Mouse (Mus musculus) midbrain, embryonic 13.5 days (tissue): Measurements from ENCODE around the gene Cacng5. TPM values are rescaled to one million over a fixed set of nuclear protein-coding genes. Genes with fewer than 3 reads are reported as not detected.

ENCODE experiments used
- ATAC-seq: fragments of 200-750 bp; cut with Nextera tagmentation; 2 replicates; pipeline ENCODE4 v1.8.0; 2017; ENCODE audit warnings: mild to moderate bottlenecking, moderate TSS enrichment, moderate library complexity
- H3K27ac ChIP-seq: fragments of 300-500 bp; sonication (generic); 2 replicates; pipeline ENCODE4 v1.5.1; 2015; ENCODE audit warnings: inconsistent platforms, mild to moderate bottlenecking, moderate library complexity
- H3K27me3 ChIP-seq: fragments of 300-500 bp; sonication (generic); 2 replicates; pipeline ENCODE4 v1.6.1; 2015; ENCODE audit warnings: mild to moderate bottlenecking, inconsistent platforms
- H3K36me3 ChIP-seq: fragments of 300-500 bp; sonication (generic); 2 replicates; pipeline ENCODE4 v1.6.1; 2015; ENCODE audit warnings: mild to moderate bottlenecking, inconsistent platforms
- H3K4me1 ChIP-seq: fragments of 300-500 bp; sonication (generic); replicated peaks from 2 replicates; pipeline ENCODE4 v1.6.1; 2015; ENCODE audit warnings: inconsistent platforms
- H3K4me2 ChIP-seq: fragments of 300-500 bp; sonication (generic); replicated peaks from 2 replicates; pipeline ENCODE4 v1.6.1; 2015; ENCODE audit warnings: moderate library complexity, mild to moderate bottlenecking, inconsistent platforms
- H3K4me3 ChIP-seq: fragments of 300-500 bp; sonication (generic); replicated peaks from 2 replicates; pipeline ENCODE4 v1.5.1; 2015; ENCODE audit warnings: mild to moderate bottlenecking, inconsistent platforms
- H3K9ac ChIP-seq: fragments of 300-500 bp; sonication (generic); replicated peaks from 2 replicates; pipeline ENCODE4 v1.6.1; 2015; ENCODE audit warnings: mild to moderate bottlenecking, inconsistent platforms
- H3K9me3 ChIP-seq: fragments of 300-500 bp; sonication (generic); 2 replicates; pipeline ENCODE4 v1.6.1; 2016; ENCODE audit warnings: mild to moderate bottlenecking, inconsistent platforms
- WGBS: fragments of 180-500 bp; shearing (Covaris S2); methylation state at CpG from one replicate; pipeline ENCODE4 v1.1.7; 2015; 5-methylcytosine and 5-hydroxymethylcytosine counted together
- polyA plus RNA-seq: library from polyadenylated mRNA; unstranded; fragments of >200 nt; fragmentation: Nextera tagmentation; extraction: Ambion mirVana; gene quantifications from 2 replicates; pipeline ENCODE4 v1.2.1, GENCODE M21; 2015

Cacng5 gene
- polyA plus RNA-seq, 1 experiment from 2014 or later = 4.1 TPM

DNA sequence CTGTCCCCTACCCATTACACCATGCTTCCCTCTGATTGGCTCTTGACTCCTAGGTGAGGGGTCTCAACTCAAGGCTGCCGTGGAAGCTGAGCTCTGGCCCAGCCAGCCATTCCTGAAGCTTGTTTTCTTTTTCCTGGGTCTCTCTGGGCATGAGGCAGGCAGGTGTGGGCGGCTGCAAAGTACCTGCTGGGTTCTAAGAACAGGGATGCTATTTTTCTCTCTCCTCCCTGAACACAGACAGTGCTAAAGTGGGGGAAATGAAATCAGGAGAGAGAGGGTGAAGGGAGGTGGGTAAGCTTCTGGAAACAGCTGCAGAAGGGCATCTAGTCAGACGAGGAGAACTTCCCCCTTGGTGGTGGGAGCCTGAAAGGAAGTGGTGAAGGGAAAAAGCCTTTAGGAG is 14.9 kb upstream of the Cacng5 start:
- no peak for ATAC-seq
- H3K9me3 ChIP-seq = no peaks in the 10 kb centered on the region
- WGBS = 64% methylated on average over 3 of the region's 3 CpGs

DNA sequence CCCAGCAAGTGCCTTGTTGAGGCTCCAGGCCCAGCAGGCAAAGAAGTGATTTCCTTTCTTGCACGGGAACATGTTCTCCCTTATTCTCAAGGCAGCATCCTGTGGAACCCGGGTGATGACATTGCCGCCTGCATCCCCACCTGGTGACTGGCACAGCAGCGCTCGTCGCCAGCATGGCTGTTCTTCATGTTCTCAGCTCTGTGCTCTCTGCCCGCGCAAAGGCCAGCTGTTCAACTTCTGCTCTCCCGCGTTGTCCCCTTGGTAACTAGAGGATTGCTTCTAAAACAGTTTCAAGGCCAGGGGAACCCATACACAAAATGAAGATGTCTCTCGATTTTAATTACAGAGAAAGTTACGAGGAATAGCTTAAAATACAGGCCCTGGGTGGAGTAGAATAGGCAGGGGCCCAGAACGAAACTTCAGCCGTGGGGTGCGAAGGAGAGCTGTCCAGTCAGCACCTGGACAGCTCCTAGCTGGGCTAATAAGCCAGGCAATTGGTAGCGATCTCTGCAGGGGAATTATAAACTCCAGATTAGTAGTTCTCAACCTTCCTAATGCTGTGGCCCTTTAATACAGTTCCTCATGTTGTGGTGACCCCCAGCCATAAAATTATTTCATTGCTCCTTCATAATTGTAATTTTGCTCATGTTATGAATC is 5.1 kb upstream of the Cacng5 start:
- H3K27ac ChIP-seq = no peak overlapping the region
- no peak overlapping the region for H3K4me2 ChIP-seq
- peaks cover 19% of the 10 kb centered on the region for H3K4me1 ChIP-seq
- H3K36me3 ChIP-seq = no peaks in the 10 kb centered on the region
- H3K27me3 ChIP-seq = peaks cover 19% of the 10 kb centered on the region
- no peak overlapping the region for H3K4me3 ChIP-seq
- H3K9me3 ChIP-seq = no peaks in the 10 kb centered on the region
- WGBS = 44% methylated on average over 16 of the region's 16 CpGs
- no peak overlapping the region for H3K9ac ChIP-seq
- no peak for ATAC-seq

More for the DNA sequence above, 14.9 kb upstream of the Cacng5 start:
- no peak overlapping the region for H3K4me3 ChIP-seq
- no peaks in the 10 kb centered on the region for H3K27me3 ChIP-seq
- no peak overlapping the region for H3K4me2 ChIP-seq
- no peak overlapping the region for H3K9ac ChIP-seq
- H3K27ac ChIP-seq = no peak overlapping the region
- no peaks in the 10 kb centered on the region; the same call in 1 of the 2 replicates for H3K4me1 ChIP-seq
- no peaks in the 10 kb centered on the region for H3K36me3 ChIP-seq

DNA sequence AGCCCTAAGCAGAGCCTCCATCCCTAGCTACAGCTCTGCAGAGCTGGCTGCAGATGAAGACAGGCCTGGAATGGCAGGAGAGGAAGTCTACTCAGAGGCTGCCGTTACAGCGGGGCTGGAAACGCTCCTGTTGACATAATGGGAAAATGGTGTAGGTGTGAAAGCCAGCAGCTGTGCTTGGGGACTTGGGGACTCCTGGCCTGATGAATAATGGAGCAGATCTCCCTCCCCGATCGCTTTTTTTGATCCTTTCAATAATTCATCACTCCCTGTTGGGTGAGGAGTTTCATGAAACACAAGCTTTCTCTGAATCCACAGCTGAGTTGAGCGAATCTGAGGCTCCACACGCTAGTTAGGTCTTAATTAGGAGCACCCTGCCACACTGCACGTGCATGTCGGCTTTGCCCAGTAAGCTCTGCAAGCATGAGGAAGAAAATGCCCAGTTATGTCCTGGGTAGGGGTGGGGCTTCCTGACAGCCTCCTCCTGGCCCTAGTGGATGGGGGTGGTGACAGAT is 2.9 kb upstream of the Cacng5 start:
- peak overlapping the region; percentile 24; the same call in 1 of the 2 replicates for H3K4me2 ChIP-seq
- no peak overlapping the region for H3K4me3 ChIP-seq
- H3K9ac ChIP-seq = 0 out of 2 replicates have a peak overlapping the region, but pooled peaks have one; percentile 16
- peak overlapping the region; percentile 74 for H3K27ac ChIP-seq
- 23% methylated on average over 9 of the region's 9 CpGs for WGBS
- H3K27me3 ChIP-seq = peaks cover 35% of the 10 kb centered on the region
- H3K9me3 ChIP-seq = no peaks in the 10 kb centered on the region
- ATAC-seq = peak; percentile 74
- peaks cover 28% of the 10 kb centered on the region for H3K4me1 ChIP-seq
- H3K36me3 ChIP-seq = no peaks in the 10 kb centered on the region

- H3K4me2 ChIP-seq = 0 out of 2 replicates have a peak overlapping the region, but pooled peaks have one; percentile 59
These were observed 1.5 kb downstream of the Cacng5 start for GRCm38 (mm10) chr11:107913317-107913716.

GRCm38 (mm10) chr11:107905364-107905763 is 9.5 kb downstream of the Cacng5 start:
- H3K9ac ChIP-seq = no peak overlapping the region
- no peaks in the 10 kb centered on the region for H3K27me3 ChIP-seq
- no peak overlapping the region for H3K4me3 ChIP-seq
- 0 out of 2 replicates have a peak, but pooled peaks have one; percentile 34 for ATAC-seq
- WGBS = 60% methylated on average over 9 of the region's 9 CpGs
- H3K4me2 ChIP-seq = no peak overlapping the region
- H3K4me1 ChIP-seq = peaks cover 14% of the 10 kb centered on the region
- no peaks in the 10 kb centered on the region for H3K9me3 ChIP-seq
- no peaks in the 10 kb centered on the region for H3K36me3 ChIP-seq
- H3K27ac ChIP-seq = peak overlapping the region; percentile 25; the same call in 1 of the 2 replicates

More at GRCm38 (mm10) chr11:107913317-107913716, 1.5 kb downstream of the Cacng5 start:
- Histone ChIP-seq H3K4me3 (no peak overlapping the region), H3K27ac (no peak overlapping the region), H3K27me3 (peaks cover 35% of the 10 kb centered on the region), H3K9me3 (no peaks in the 10 kb centered on the region), H3K4me1 (peaks cover 19% of the 10 kb centered on the region), H3K36me3 (no peaks in the 10 kb centered on the region), H3K9ac (no peak overlapping the region)
- no peak for ATAC-seq
- 51% methylated on average over 3 of the region's 3 CpGs for WGBS

DNA sequence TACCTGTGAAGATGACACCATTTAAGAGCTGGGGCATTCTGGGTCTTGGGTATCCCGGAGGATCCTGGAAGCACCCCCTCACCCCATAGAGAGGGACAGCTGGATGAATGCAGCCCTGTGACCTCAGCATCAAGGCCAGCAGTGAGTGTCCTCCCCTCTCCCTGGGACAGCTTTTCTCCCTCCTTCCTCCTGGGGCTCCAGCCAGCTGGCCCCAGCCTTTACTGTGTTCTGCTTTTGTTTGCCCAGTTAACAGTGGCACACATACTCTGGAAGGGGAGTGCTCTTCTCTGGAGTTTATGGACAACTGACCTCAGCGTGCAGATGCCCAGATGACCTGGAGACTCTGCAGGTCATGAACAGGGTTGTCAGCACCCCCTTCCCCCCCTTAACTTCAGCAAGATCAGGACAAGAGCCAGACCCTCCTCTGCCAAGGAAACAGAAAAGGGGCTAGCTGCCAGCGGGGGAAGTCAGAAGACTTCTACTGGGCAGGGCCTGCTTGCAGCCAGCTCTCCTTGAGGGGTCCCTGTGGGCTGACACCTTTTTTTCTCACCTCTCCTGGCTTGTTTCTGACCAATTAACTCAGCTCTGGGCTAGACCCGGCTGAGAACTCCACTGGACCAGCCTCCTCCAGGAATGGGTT is 10.8 kb downstream of the Cacng5 start:
- no peaks in the 10 kb centered on the region for H3K9me3 ChIP-seq
- no peaks in the 10 kb centered on the region for H3K36me3 ChIP-seq
- no peak overlapping the region for H3K4me2 ChIP-seq
- no peak overlapping the region for H3K4me3 ChIP-seq
- 55% methylated on average over 4 of the region's 4 CpGs for WGBS
- no peak overlapping the region for H3K27ac ChIP-seq
- no peak for ATAC-seq
- H3K4me1 ChIP-seq = peaks cover 14% of the 10 kb centered on the region
- H3K9ac ChIP-seq = no peak overlapping the region
- no peaks in the 10 kb centered on the region for H3K27me3 ChIP-seq

DNA sequence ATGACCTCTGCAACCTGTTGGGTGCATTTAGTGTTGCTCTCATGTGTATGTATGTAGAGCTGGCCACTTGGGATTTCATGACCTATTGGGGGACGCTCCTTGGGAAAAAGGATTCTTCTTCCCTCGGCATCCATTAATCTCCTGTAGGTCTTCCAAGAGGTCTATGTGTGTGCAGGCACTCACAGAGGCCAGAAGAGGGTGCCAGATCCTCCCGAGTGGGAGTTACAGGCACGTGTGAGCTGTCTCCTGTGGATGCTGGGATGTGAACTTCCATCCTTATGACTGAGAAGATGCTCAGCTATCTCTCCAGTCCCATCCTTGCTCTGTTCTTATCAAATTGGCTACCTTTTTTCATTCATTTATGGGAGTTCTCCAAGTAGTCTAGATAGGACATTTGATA is 14.4 kb downstream of the Cacng5 start:
- Histone ChIP-seq H3K9ac (no peak overlapping the region), H3K27ac (no peak overlapping the region), H3K4me1 (peaks cover 11% of the 10 kb centered on the region), H3K27me3 (no peaks in the 10 kb centered on the region), H3K36me3 (no peaks in the 10 kb centered on the region), H3K9me3 (no peaks in the 10 kb centered on the region), H3K4me3 (no peak overlapping the region), H3K4me2 (no peak overlapping the region)
- ATAC-seq = no peak
- WGBS = 44% methylated on average over 4 of the region's 4 CpGs

GRCm38 (mm10) chr11:107898698-107899097 is 16.2 kb downstream of the Cacng5 start:
- H3K27me3 ChIP-seq = no peaks in the 10 kb centered on the region
- H3K4me1 ChIP-seq = no peaks in the 10 kb centered on the region
- no peaks in the 10 kb centered on the region for H3K36me3 ChIP-seq
- no peak overlapping the region for H3K27ac ChIP-seq
- no peak overlapping the region for H3K4me2 ChIP-seq
- 67% methylated on average over 2 of the region's 2 CpGs for WGBS
- H3K4me3 ChIP-seq = no peak overlapping the region
- no peak for ATAC-seq
- no peak overlapping the region for H3K9ac ChIP-seq
- H3K9me3 ChIP-seq = no peaks in the 10 kb centered on the region

DNA sequence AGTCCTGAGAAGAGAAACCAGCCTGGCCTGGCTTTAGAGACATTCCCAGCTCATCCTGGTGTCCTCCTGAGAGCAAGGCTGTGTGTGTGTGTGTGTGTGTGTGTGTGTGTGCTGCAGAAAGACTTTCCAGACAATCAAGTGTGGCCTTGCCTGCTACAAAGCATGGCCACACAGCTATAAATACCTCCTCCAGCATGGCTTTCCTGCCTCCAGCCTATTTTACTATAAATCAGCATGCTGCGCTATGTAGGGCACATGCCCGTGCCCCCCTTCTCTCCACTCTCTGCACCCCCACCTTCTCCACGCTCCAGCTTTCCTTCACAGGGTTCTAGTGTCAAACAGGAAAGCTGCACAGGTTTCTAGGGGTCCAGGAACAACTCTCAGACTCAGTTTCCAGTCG is 19.2 kb downstream of the Cacng5 start:
- no peaks in the 10 kb centered on the region for H3K9me3 ChIP-seq
- H3K27me3 ChIP-seq = no peaks in the 10 kb centered on the region
- no peak overlapping the region for H3K9ac ChIP-seq
- ATAC-seq = no peak
- H3K4me1 ChIP-seq = no peaks in the 10 kb centered on the region
- 73% methylated on average over 4 of the region's 4 CpGs for WGBS
- H3K36me3 ChIP-seq = no peaks in the 10 kb centered on the region
- no peak overlapping the region for H3K4me2 ChIP-seq
- no peak overlapping the region for H3K4me3 ChIP-seq
- no peak overlapping the region for H3K27ac ChIP-seq

DNA sequence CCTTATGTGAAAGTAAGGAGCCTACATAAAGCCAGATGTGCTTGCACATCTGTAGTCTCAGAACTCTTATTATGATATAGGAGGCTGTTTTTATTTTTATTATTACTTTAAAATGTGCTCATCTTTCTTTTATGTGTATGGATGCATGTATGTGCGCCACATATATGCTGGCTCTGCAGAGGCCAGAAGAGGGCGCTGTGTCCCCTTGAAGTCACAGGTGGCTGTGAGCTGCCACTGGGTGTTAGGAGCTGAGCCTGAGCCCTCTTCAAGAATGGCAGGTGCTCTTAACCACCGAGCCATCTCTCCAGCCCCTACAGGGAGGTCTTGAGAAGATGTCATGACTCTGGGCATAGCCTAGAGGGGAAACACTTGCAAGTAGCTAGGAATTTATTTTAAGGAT is 23.5 kb downstream of the Cacng5 start:
- Histone ChIP-seq H3K27ac (no peak overlapping the region), H3K27me3 (no peaks in the 10 kb centered on the region)
- WGBS = 85% methylated on average over 3 of the region's 3 CpGs

GRCm38 (mm10) chr11:107887342-107887741 is 27.5 kb downstream of the Cacng5 start:
- H3K27ac ChIP-seq = no peak overlapping the region
- ATAC-seq = no peak
- H3K36me3 ChIP-seq = no peaks in the 10 kb centered on the region
- H3K4me1 ChIP-seq = 0 out of 2 replicates have a peak, but pooled peaks cover 2% of the 10 kb centered on the region
- no peak overlapping the region for H3K4me2 ChIP-seq
- no peak overlapping the region for H3K9ac ChIP-seq
- no peak overlapping the region for H3K4me3 ChIP-seq
- WGBS = 90% methylated on average over 6 of the region's 6 CpGs
- no peaks in the 10 kb centered on the region for H3K27me3 ChIP-seq
- H3K9me3 ChIP-seq = no peaks in the 10 kb centered on the region

More for the DNA sequence above, 23.5 kb downstream of the Cacng5 start:
- 0 out of 2 replicates have a peak, but pooled peaks cover 2% of the 10 kb centered on the region for H3K4me1 ChIP-seq
- no peaks in the 10 kb centered on the region for H3K36me3 ChIP-seq
- no peak for ATAC-seq
- no peaks in the 10 kb centered on the region for H3K9me3 ChIP-seq
- H3K9ac ChIP-seq = no peak overlapping the region
- H3K4me3 ChIP-seq = no peak overlapping the region
- no peak overlapping the region for H3K4me2 ChIP-seq

- H3K27ac ChIP-seq = no peak overlapping the region
- no peaks in the 10 kb centered on the region for H3K27me3 ChIP-seq
- H3K4me2 ChIP-seq = no peak overlapping the region
- no peak overlapping the region for H3K9ac ChIP-seq
- H3K36me3 ChIP-seq = no peaks in the 10 kb centered on the region
- no peaks in the 10 kb centered on the region for H3K4me1 ChIP-seq
- H3K9me3 ChIP-seq = no peaks in the 10 kb centered on the region
- no peak overlapping the region for H3K4me3 ChIP-seq
- WGBS = 73% methylated on average over 5 of the region's 5 CpGs
- peak; percentile 55; the same call in 1 of the 2 replicates for ATAC-seq
These were observed 38.0 kb downstream of the Cacng5 start for GRCm38 (mm10) chr11:107876840-107877239.
